Mouse (Mus musculus) liver, embryonic 14.5 days (tissue): ENCODE measurements around the gene Clmp. TPM values are rescaled to one million over a fixed set of nuclear protein-coding genes. Genes with fewer than 3 reads are reported as not detected.
"Not testable (repeated sequence)": the region's sequence is repeated elsewhere in the genome, so short reads cannot be mapped to it uniquely, and the experiment has no call there.

Experiments used
- ATAC-seq: fragments of 200-750 bp; cut with Nextera tagmentation; 2 replicates; pipeline ENCODE4 v1.8.0; 2017; ENCODE audit warnings: moderate number of reproducible peaks, mild to moderate bottlenecking, moderate library complexity; ENCODE audit not compliant: insufficient read depth
- DNase-seq, 3 experiments: peaks; one replicate each; pipeline ENCODE4 v3.0.0-alpha.2; 2012 to 2013; ENCODE audit warnings: low read depth in 3 of 3, low spot score in 3 of 3
- H3K27ac ChIP-seq: fragments of 300-500 bp; sonication (generic); 2 replicates; pipeline ENCODE4 v1.5.1; 2014; ENCODE audit warnings: moderate library complexity, mild to moderate bottlenecking, control low read depth, inconsistent platforms
- H3K27me3 ChIP-seq: fragments of 300-500 bp; sonication (generic); 2 replicates; pipeline ENCODE4 v1.6.1; 2014; ENCODE audit warnings: mild to moderate bottlenecking, low read length, moderate library complexity; ENCODE audit not compliant: control insufficient read depth, insufficient read depth
- H3K36me3 ChIP-seq: fragments of 300-500 bp; sonication (generic); replicated peaks from 2 replicates; pipeline ENCODE4 v1.6.1; 2014; ENCODE audit warnings: low read depth; ENCODE audit not compliant: control insufficient read depth, insufficient read depth
- H3K4me1 ChIP-seq, 2 experiments: fragments of 200-500 bp in 1 of 2; fragments of 300-500 bp in 1 of 2; sonication (generic) in 1 of 2; replicated peaks; 2 replicates each; pipeline ENCODE4 v1.6.1; 2012 to 2014; ENCODE audit warnings: antibody characterized with exemption in 1 of 2, inconsistent platforms in 1 of 2, low read length in 1 of 2; ENCODE audit not compliant: control insufficient read depth in 2 of 2, insufficient read depth in 2 of 2
- H3K4me2 ChIP-seq: fragments of 300-500 bp; sonication (generic); 2 replicates; pipeline ENCODE4 v1.6.1; 2014; ENCODE audit warnings: low read depth, mild to moderate bottlenecking, control low read depth, moderate library complexity
- H3K4me3 ChIP-seq, 2 experiments: fragments of 200-500 bp in 1 of 2; fragments of 300-500 bp in 1 of 2; sonication (generic) in 1 of 2; 2 replicates each; pipeline ENCODE4 v1.5.1; 2012 to 2014; ENCODE audit warnings: low read depth in 2 of 2, low read length in 2 of 2, mild to moderate bottlenecking in 2 of 2, control low read depth in 1 of 2, inconsistent platforms in 1 of 2, moderate library complexity in 1 of 2; ENCODE audit not compliant: insufficient read depth in 1 of 2
- H3K9ac ChIP-seq: fragments of 300-500 bp; sonication (generic); replicated peaks from 2 replicates; pipeline ENCODE4 v1.6.1; 2014; ENCODE audit warnings: mild to moderate bottlenecking, control low read depth, moderate library complexity
- H3K9me3 ChIP-seq: fragments of 300-500 bp; sonication (generic); 2 replicates; pipeline ENCODE4 v1.6.1; 2016; ENCODE audit warnings: low read length, mixed read lengths; ENCODE audit not compliant: control insufficient read depth
- CTCF ChIP-seq: IDR thresholded peaks from 2 replicates; pipeline ENCODE4 v1.5.1; 2016; ENCODE audit warnings: antibody characterized with exemption, low read depth, control low read depth
- EP300 ChIP-seq: IDR thresholded peaks from 2 replicates; pipeline ENCODE4 v1.6.1; 2016; ENCODE audit warnings: antibody characterized with exemption, low read depth
- WGBS: fragments of 180-500 bp; shearing (Covaris S2); extraction: QIAGEN DNeasy Blood & Tissue Kit; methylation state at CpG from one replicate; pipeline ENCODE4 v1.1.7; 2014; ENCODE audit not compliant: insufficient replicate concordance; 5-methylcytosine and 5-hydroxymethylcytosine counted together
- polyA plus RNA-seq, 2 experiments: library from polyadenylated mRNA; depleted of rRNA in 1 of 2; stranded (reverse) in 1 of 2; unstranded in 1 of 2; fragments of >200 nt; fragmentation: Nextera tagmentation in 1 of 2; extraction: Ambion mirVana in 1 of 2; gene quantifications; 2 replicates each; pipeline versions ENCODE4 v1.2.1 to v1.2.3; 2012 to 2014

Clmp gene
- polyA plus RNA-seq, 2 experiments, result 0.55 to 0.59 TPM

GRCm38 (mm10) chr9:40800675-40801612, 115.2 kb downstream of the Clmp start, which contains the start of gene Hspa8:
TSS of gene Hspa8 (plus strand) at chr9:40800984.
- H3K36me3 ChIP-seq, result peaks cover 38% of the 10 kb centered on the region
- H3K9ac ChIP-seq, result peak within 1 kb of the TSS; percentile 99
- peak within 1 kb of the TSS; percentile 95 for H3K4me2 ChIP-seq
- no peaks in the 10 kb centered on the region for H3K27me3 ChIP-seq
- H3K4me3 ChIP-seq, result peak within 1 kb of the TSS; percentile 79 to 80
- H3K4me1 ChIP-seq, result peaks cover 14 to 16% of the 10 kb centered on the region in 2 experiments
- DNase-seq (peak; percentile 97 to 98 (median 97)), ATAC-seq (peak; percentile 90)
- TF ChIP-seq CTCF, result peak; percentile 78
- TF ChIP-seq EP300, result no peak; the same call in none of the 2 replicates
- no peaks in the 10 kb centered on the region for H3K9me3 ChIP-seq
- peak within 1 kb of the TSS; percentile 92 for H3K27ac ChIP-seq
- WGBS, result under 1% methylated on average over 82 of the region's 83 CpGs

GRCm38 (mm10) chr9:40801614-40802532, 116.1 kb downstream of the Clmp start:
- H3K9me3 ChIP-seq, DNase-seq, ATAC-seq, H3K27me3 ChIP-seq: not testable (repeated sequence)
- WGBS, result under 1% methylated on average over 28 of the region's 28 CpGs
- Histone ChIP-seq H3K36me3 (peaks cover 42% of the 10 kb centered on the region), H3K4me1 (peaks cover 14 to 19% of the 10 kb centered on the region in 2 experiments), H3K9ac (peak overlapping the region; percentile 92), H3K27ac (peak overlapping the region; percentile 76), H3K4me3 (peak overlapping the region; percentile 79 to 80), H3K4me2 (peak overlapping the region; percentile 72)

DNA sequence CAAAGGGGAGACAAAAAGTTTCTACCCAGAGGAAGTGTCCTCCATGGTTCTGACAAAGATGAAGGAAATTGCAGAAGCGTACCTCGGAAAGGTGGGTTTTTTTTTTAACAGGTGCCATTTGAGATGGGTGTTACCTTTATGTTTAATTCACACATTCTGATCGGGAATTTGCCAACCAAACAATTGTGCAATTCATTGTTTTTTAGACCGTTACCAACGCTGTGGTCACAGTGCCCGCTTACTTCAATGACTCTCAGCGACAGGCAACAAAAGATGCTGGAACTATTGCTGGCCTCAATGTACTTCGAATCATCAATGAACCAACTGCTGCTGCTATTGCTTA, 116.7 kb downstream of the Clmp start:
- H3K27ac ChIP-seq, result peak overlapping the region; percentile 42
- peaks cover 14 to 21% of the 10 kb centered on the region in 2 experiments for H3K4me1 ChIP-seq
- peak overlapping the region; percentile 92 for H3K9ac ChIP-seq
- DNase-seq, H3K27me3 ChIP-seq, ATAC-seq, H3K9me3 ChIP-seq: not testable (repeated sequence)
- WGBS, result 2% methylated on average over 8 of the region's 8 CpGs
- peak overlapping the region; percentile 79 to 80 for H3K4me3 ChIP-seq
- peak overlapping the region; percentile 72 for H3K4me2 ChIP-seq
- peaks cover 42% of the 10 kb centered on the region for H3K36me3 ChIP-seq

DNA sequence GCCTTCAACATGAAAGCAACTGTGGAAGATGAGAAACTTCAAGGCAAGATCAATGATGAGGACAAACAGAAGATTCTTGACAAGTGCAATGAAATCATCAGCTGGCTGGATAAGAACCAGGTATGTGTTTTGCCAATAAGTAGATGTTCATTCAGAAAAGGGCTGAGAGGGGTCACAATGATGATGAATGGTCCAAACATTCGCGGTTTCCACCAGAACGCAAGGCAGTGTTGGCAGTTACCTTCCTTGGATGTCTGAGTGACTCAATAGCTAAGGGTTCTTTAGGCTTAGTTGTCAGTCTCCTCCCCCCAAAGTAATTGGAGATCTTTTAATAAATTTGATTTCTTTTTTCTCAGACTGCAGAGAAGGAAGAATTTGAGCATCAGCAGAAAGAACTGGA, 118.8 kb downstream of the Clmp start:
- Histone ChIP-seq H3K4me3 (peak overlapping the region in 1 of 2 experiments; percentile 10; a peak in 1 of 4 replicates), H3K36me3 (peaks cover 42% of the 10 kb centered on the region), H3K4me2 (peak overlapping the region; percentile 49; the same call in 1 of the 2 replicates)
- not testable (repeated sequence) for H3K4me1 ChIP-seq, ATAC-seq, DNase-seq, H3K9ac ChIP-seq, H3K27me3 ChIP-seq, H3K27ac ChIP-seq, H3K9me3 ChIP-seq
- 51% methylated on average over 3 of the region's 3 CpGs for WGBS
